Mouse (Mus musculus) thymus, postnatal 0 days (tissue): Measurements from ENCODE around the gene Alpk3. TPM values are rescaled to one million over a fixed set of nuclear protein-coding genes. Genes with fewer than 3 reads are reported as not detected.

Experiments
- polyA plus RNA-seq: library from polyadenylated mRNA; unstranded; fragments of >200 nt; fragmentation: Nextera tagmentation; extraction: Ambion mirVana; gene quantifications from 2 replicates; pipeline ENCODE4 v1.2.1, GENCODE M21; 2015

Alpk3 gene
- polyA plus RNA-seq, 1 experiment from 2014 or later: 0.47 TPM

Other genes starting within 250 kb of the Alpk3 start
- gene Iqgap1, start 231.6 kb upstream of the Alpk3 start, polyA plus RNA-seq: 87.5 and 104 TPM in 2 replicates
- 2.7 and 3.0 TPM in 2 replicates for gene Zscan2, start 196.7 kb upstream of the Alpk3 start, polyA plus RNA-seq
- gene Wdr73, start 156.3 kb upstream of the Alpk3 start, polyA plus RNA-seq: 38.2 and 44.6 TPM in 2 replicates
- gene Nmb, start 152.5 kb upstream of the Alpk3 start, polyA plus RNA-seq: 28.0 and 32.1 TPM in 2 replicates
- gene Sec11a, start 109.8 kb upstream of the Alpk3 start, polyA plus RNA-seq: 193 and 208 TPM in 2 replicates
- 11.9 and 13.1 TPM in 2 replicates for gene Zfp592, start 63.9 kb upstream of the Alpk3 start, polyA plus RNA-seq
- 0.24 and 0.49 TPM in 2 replicates for gene Slc28a1, start 57.2 kb downstream of the Alpk3 start, polyA plus RNA-seq
- 1.2 TPM in 2 replicates for gene Pde8a, start 156.0 kb downstream of the Alpk3 start, polyA plus RNA-seq